Mouse (Mus musculus) lung, postnatal 36 days (tissue): ENCODE results near the gene Tmem125.
"Not testable (repeated sequence)": the region's sequence is repeated elsewhere in the genome, so short reads cannot be mapped to it uniquely, and the experiment has no call there.

ENCODE experiments used
- DNase-seq: peaks from one replicate; pipeline ENCODE4 v3.0.0; 2022; ENCODE audit warnings: mixed read lengths

Tmem125 gene

GRCm38 (mm10) chr4:118543592-118544260, at the start of gene Tmem125:
Tmem125 (minus strand) TSS chr4:118544044.
- DNase-seq: peak; percentile 89

GRCm38 (mm10) chr4:118589733-118590130, 45.9 kb upstream of the Tmem125 start:
- no peak for DNase-seq

- DNase-seq: no peak
Measured at GRCm38 (mm10) chr4:118589053-118589732, 45.3 kb upstream of the Tmem125 start.

- no peak for DNase-seq
Measured at GRCm38 (mm10) chr4:118582629-118583028, 38.8 kb upstream of the Tmem125 start.

GRCm38 (mm10) chr4:118581508-118581907, 37.7 kb upstream of the Tmem125 start:
- no peak for DNase-seq

- DNase-seq: peak; percentile 37
Measured at GRCm38 (mm10) chr4:118579313-118579712, 35.5 kb upstream of the Tmem125 start.

GRCm38 (mm10) chr4:118576097-118576496, 32.3 kb upstream of the Tmem125 start:
- DNase-seq: peak; percentile 87

- no peak for DNase-seq
Measured at GRCm38 (mm10) chr4:118571441-118571840, 27.6 kb upstream of the Tmem125 start.

GRCm38 (mm10) chr4:118569320-118569719, 25.5 kb upstream of the Tmem125 start:
- no peak for DNase-seq

- DNase-seq: no peak
Measured at GRCm38 (mm10) chr4:118568709-118569108, 24.9 kb upstream of the Tmem125 start.

- peak; percentile 60 for DNase-seq
Measured at GRCm38 (mm10) chr4:118566161-118566676, 22.4 kb upstream of the Tmem125 start.

- no peak for DNase-seq
Measured at GRCm38 (mm10) chr4:118564926-118565279, 21.1 kb upstream of the Tmem125 start.

GRCm38 (mm10) chr4:118564062-118564925, 20.4 kb upstream of the Tmem125 start:
- no peak for DNase-seq

GRCm38 (mm10) chr4:118553039-118553649, 9.3 kb upstream of the Tmem125 start:
- DNase-seq: no peak

- DNase-seq: not testable (repeated sequence)
Measured at GRCm38 (mm10) chr4:118548130-118548480, 4.3 kb upstream of the Tmem125 start.

GRCm38 (mm10) chr4:118547424-118548129, 3.7 kb upstream of the Tmem125 start:
- DNase-seq: peak; percentile 32

- DNase-seq: no peak
Measured at GRCm38 (mm10) chr4:118544441-118545127, 740 bp upstream of the Tmem125 start.

- DNase-seq: peak; percentile 61
Measured at GRCm38 (mm10) chr4:118543158-118543530, 700 bp downstream of the Tmem125 start.

GRCm38 (mm10) chr4:118542510-118543157, 1.2 kb downstream of the Tmem125 start:
- peak; percentile 35 for DNase-seq

GRCm38 (mm10) chr4:118539904-118540303, 3.9 kb downstream of the Tmem125 start:
- DNase-seq: no peak

- no peak for DNase-seq
Measured at GRCm38 (mm10) chr4:118537801-118538200, 6.0 kb downstream of the Tmem125 start.
